Mouse (Mus musculus): ENCODE results near the gene Rhox2c. TPM values are rescaled to one million over a fixed set of nuclear protein-coding genes. Genes with fewer than 3 reads are reported as not detected.
"Not testable (repeated sequence)": the region's sequence is repeated elsewhere in the genome, so short reads cannot be mapped to it uniquely, and the experiment has no call there.

Gene Rhox2c
- total RNA-seq (2022): not detected

GRCm38 (mm10) chrX:37453380-37453779 lies at the start of gene Rhox2c:
Gene Rhox2c (plus strand): TSS chrX:37453680.
- not testable (repeated sequence) for DNase-seq

- DNase-seq: not testable (repeated sequence)
Observed at GRCm38 (mm10) chrX:37411767-37412166, 41.7 kb upstream of the Rhox2c start, which contains the start of gene Rhox2b. Gene Rhox2b (plus strand): TSS chrX:37412067.

GRCm38 (mm10) chrX:37432194-37432593 lies 21.3 kb upstream of the Rhox2c start, which contains the start of gene Rhox4b:
Gene Rhox4b (plus strand): TSS chrX:37432494.
- not testable (repeated sequence) for DNase-seq

- not testable (repeated sequence) for DNase-seq
Observed at GRCm38 (mm10) chrX:37458285-37458684, 4.8 kb downstream of the Rhox2c start, which contains the start of gene Rhox3c. Gene Rhox3c (plus strand): TSS chrX:37458585.

GRCm38 (mm10) chrX:37480037-37480436 lies 26.6 kb downstream of the Rhox2c start, which contains the start of gene Rhox4c:
Gene Rhox4c (plus strand): TSS chrX:37480337.
- DNase-seq: not testable (repeated sequence)

GRCm38 (mm10) chrX:37514059-37514458 lies 60.6 kb downstream of the Rhox2c start, which contains the start of gene Rhox4d:
Gene Rhox4d (plus strand): TSS chrX:37514359.
- DNase-seq: not testable (repeated sequence)

Other genes starting within 250 kb of the Rhox2c start
- gene Gm9, start 242.6 kb upstream of the Rhox2c start, total RNA-seq (2022): not detected
- not detected for gene Rhox1, start 231.4 kb upstream of the Rhox2c start, total RNA-seq (2022)
- gene Rhox2a, start 208.7 kb upstream of the Rhox2c start, total RNA-seq (2022): not detected
- gene Rhox3a, start 203.8 kb upstream of the Rhox2c start, total RNA-seq (2022): not detected
- not detected for gene Rhox4a, start 188.3 kb upstream of the Rhox2c start, total RNA-seq (2022)
- gene Rhox3a2, start 73.7 kb upstream of the Rhox2c start, total RNA-seq (2022): not detected
- gene Rhox4a2, start 62.8 kb upstream of the Rhox2c start, total RNA-seq (2022): not detected
- not detected for gene Rhox2b, start 41.6 kb upstream of the Rhox2c start, total RNA-seq (2022)
- gene Rhox4b, start 21.2 kb upstream of the Rhox2c start, total RNA-seq (2022): not detected
- not detected for gene Rhox3c, start 4.9 kb downstream of the Rhox2c start, total RNA-seq (2022)
- gene Rhox4c, start 26.7 kb downstream of the Rhox2c start, total RNA-seq (2022): not detected
- not detected for gene Rhox2d, start 39.7 kb downstream of the Rhox2c start, total RNA-seq (2022)
- gene Rhox4d, start 60.7 kb downstream of the Rhox2c start, total RNA-seq (2022): not detected
- not detected for gene Rhox2e, start 76.8 kb downstream of the Rhox2c start, total RNA-seq (2022)
- not detected for gene Rhox3e, start 88.3 kb downstream of the Rhox2c start, total RNA-seq (2022)
- gene Rhox4e, start 103.7 kb downstream of the Rhox2c start, total RNA-seq (2022): not detected
- gene Rhox2f, start 117.7 kb downstream of the Rhox2c start, total RNA-seq (2022): not detected
- gene Rhox3f, start 127.3 kb downstream of the Rhox2c start, total RNA-seq (2022): not detected
- gene Rhox4f, start 154.0 kb downstream of the Rhox2c start, total RNA-seq (2022): not detected
- not detected for gene Rhox3g, start 174.9 kb downstream of the Rhox2c start, total RNA-seq (2022)
- not detected for gene Rhox2g, start 189.8 kb downstream of the Rhox2c start, total RNA-seq (2022)
- not detected for gene Rhox4g, start 197.6 kb downstream of the Rhox2c start, total RNA-seq (2022)
- not detected for gene Rhox3h, start 215.1 kb downstream of the Rhox2c start, total RNA-seq (2022)
- gene Rhox2h, start 219.6 kb downstream of the Rhox2c start, total RNA-seq (2022): not detected

Data from adrenal gland, adult 8-10 months (tissue).